In genomic region chr11:120149510-120150200, GRCm38 (mm10) we compare ENCODE assay signal across 8 mouse cellular contexts. TPM values are rescaled to one million over a fixed set of nuclear protein-coding genes. Genes with fewer than 3 reads are reported as not detected.
DNase-seq lines count a peak whose midpoint lies in the region; ATAC-seq and TF ChIP-seq lines count a peak whose summit lies in the region.

No protein-coding gene starts in this region.

- H3K4me1 ChIP-seq in heart, embryonic 16.5 days (ENCODE audit: control insufficient read depth, insufficient read depth, low read length): peaks cover 12% of the 10 kb centered on the region
- peaks cover 5% of the 10 kb centered on the region for H3K4me1 ChIP-seq in forebrain, postnatal 0 days (ENCODE audit: insufficient read depth)

- DNase-seq in heart, postnatal 4 days: no peak
- DNase-seq in MN1 (ENCODE audit: low spot score): peak; percentile 42
- no peak for DNase-seq in forebrain, postnatal 0 days
- DNase-seq in urinary bladder, postnatal 4 days (ENCODE audit: low spot score in 2 of 2): no peak
- DNase-seq in right cerebral cortex, postnatal 36 days (ENCODE audit: low spot score in 2 of 2): no peak
- DNase-seq in spleen, adult 18-20 months: no peak

- peak overlapping the region; percentile 82 for H3K9ac ChIP-seq in heart, embryonic 16.5 days (ENCODE audit: low read length)
- H3K9ac ChIP-seq in forebrain, postnatal 0 days: 0 out of 2 replicates have a peak overlapping the region, but pooled peaks have one; percentile 36

- H3K36me3 ChIP-seq in heart, embryonic 16.5 days (ENCODE audit: control insufficient read depth, insufficient read depth): no peaks in the 10 kb centered on the region
- H3K36me3 ChIP-seq in forebrain, postnatal 0 days (ENCODE audit: insufficient read depth): no peaks in the 10 kb centered on the region; the same call in 1 of the 2 replicates

- H3K4me2 ChIP-seq in heart, embryonic 16.5 days (ENCODE audit: low read depth, low read length): peak overlapping the region; percentile 92
- peak overlapping the region; percentile 84 for H3K4me2 ChIP-seq in forebrain, postnatal 0 days (ENCODE audit: low read depth)

- no peak for TF ChIP-seq CTCF in forebrain, postnatal 0 days (IDR thresholded peaks at IDR 0.05; ENCODE audit: low read depth)

- no peaks in the 10 kb centered on the region for H3K27me3 ChIP-seq in heart, embryonic 16.5 days (ENCODE audit: control insufficient read depth, insufficient read depth, low read length)
- H3K27me3 ChIP-seq in forebrain, postnatal 0 days (ENCODE audit: insufficient read depth, low read length): no peaks in the 10 kb centered on the region

- ATAC-seq in heart, embryonic 16.5 days (replicated peaks; ENCODE audit: extremely low read depth, insufficient read depth, low FRiP score): no peak
- ATAC-seq in forebrain, postnatal 0 days: no peak
- 0 out of 2 replicates have a peak, but pooled peaks have one; percentile 9 for ATAC-seq in megakaryocyte progenitor cell, adult 5-6 weeks (replicated peaks; ENCODE audit: poor library complexity)

- WGBS in heart, embryonic 16.5 days: 27% methylated on average over 6 of the region's 6 CpGs
- 38% methylated on average over 6 of the region's 6 CpGs for WGBS in forebrain, postnatal 0 days

- no peaks in the 10 kb centered on the region for H3K9me3 ChIP-seq in heart, embryonic 16.5 days (replicated peaks; ENCODE audit: control insufficient read depth, low read length)
- no peaks in the 10 kb centered on the region for H3K9me3 ChIP-seq in forebrain, postnatal 0 days (ENCODE audit: low read length)

- peak overlapping the region; percentile 78 for H3K4me3 ChIP-seq in heart, embryonic 16.5 days (ENCODE audit: low read length)
- peak overlapping the region; percentile 88 for H3K4me3 ChIP-seq in forebrain, postnatal 0 days (ENCODE audit: low read depth, low read length)

- H3K27ac ChIP-seq in heart, embryonic 16.5 days (ENCODE audit: low read length): 0 out of 2 replicates have a peak overlapping the region, but pooled peaks have one; percentile 0
- no peak overlapping the region for H3K27ac ChIP-seq in forebrain, postnatal 0 days (ENCODE audit: low read depth, low read length)

RNA-seq across cellular contexts. Expression of gene Slc38a10, which starts 1.5 kb away (rescaled TPM):
- polyA plus RNA-seq in heart, embryonic 16.5 days (2015; fragmentation: Nextera tagmentation; extraction: Ambion mirVana): 87.3 and 93.5 TPM in 2 replicates
- 100 to 1,000 TPM; 115 to 116 TPM for total RNA-seq in heart, postnatal 4 days (2021)
- 114 and 147 TPM in 2 replicates for total RNA-seq in forebrain, postnatal 0 days (2014; rRNA removed)
- 90.4 and 97.0 TPM in 2 replicates for polyA plus RNA-seq in forebrain, postnatal 0 days (2015; fragmentation: Nextera tagmentation; extraction: Ambion mirVana)
- total RNA-seq in megakaryocyte progenitor cell, adult 5-6 weeks (2015): 31.6 and 33.3 TPM in 2 replicates
- total RNA-seq in megakaryocyte progenitor cell, adult 5-6 weeks (2017): 40.2 and 41.2 TPM in 2 replicates

RNA-seq across cellular contexts. Expression of gene Ndufaf8, which starts 50.9 kb away (rescaled TPM):
- polyA plus RNA-seq in heart, embryonic 16.5 days (2015; fragmentation: Nextera tagmentation; extraction: Ambion mirVana): 92.6 and 101 TPM in 2 replicates
- total RNA-seq in heart, postnatal 4 days (2021): 10 to 100 TPM; 51.6 to 63.0 TPM
- total RNA-seq in forebrain, postnatal 0 days (2014; rRNA removed): 16.7 and 32.2 TPM in 2 replicates
- 58.1 and 74.8 TPM in 2 replicates for polyA plus RNA-seq in forebrain, postnatal 0 days (2015; fragmentation: Nextera tagmentation; extraction: Ambion mirVana)
- 18.6 and 24.5 TPM in 2 replicates for total RNA-seq in megakaryocyte progenitor cell, adult 5-6 weeks (2015)
- 20.0 and 20.6 TPM in 2 replicates for total RNA-seq in megakaryocyte progenitor cell, adult 5-6 weeks (2017)

RNA-seq across cellular contexts. Expression of gene Tepsin, which starts 51.1 kb away (rescaled TPM):
- polyA plus RNA-seq in heart, embryonic 16.5 days (2015; fragmentation: Nextera tagmentation; extraction: Ambion mirVana): 16.3 and 16.9 TPM in 2 replicates
- 1 to 10 TPM; 8.7 to 9.7 TPM for total RNA-seq in heart, postnatal 4 days (2021)
- 19.0 and 25.8 TPM in 2 replicates for total RNA-seq in forebrain, postnatal 0 days (2014; rRNA removed)
- polyA plus RNA-seq in forebrain, postnatal 0 days (2015; fragmentation: Nextera tagmentation; extraction: Ambion mirVana): 12.7 and 14.8 TPM in 2 replicates
- 8.3 and 10.3 TPM in 2 replicates for total RNA-seq in megakaryocyte progenitor cell, adult 5-6 weeks (2015)
- total RNA-seq in megakaryocyte progenitor cell, adult 5-6 weeks (2017): 8.3 and 8.8 TPM in 2 replicates
